Mouse (Mus musculus) cerebellum, postnatal 36 days (tissue): ENCODE data around the gene Pxn.
"Not testable (repeated sequence)": the region's sequence is repeated elsewhere in the genome, so short reads cannot be mapped to it uniquely, and the experiment has no call there.

Experiments
- DNase-seq, 2 experiments: peaks; one replicate each; pipeline ENCODE4 v3.0.0; 2021 to 2022; ENCODE audit warnings: mixed read lengths in 2 of 2

Pxn gene

DNA sequence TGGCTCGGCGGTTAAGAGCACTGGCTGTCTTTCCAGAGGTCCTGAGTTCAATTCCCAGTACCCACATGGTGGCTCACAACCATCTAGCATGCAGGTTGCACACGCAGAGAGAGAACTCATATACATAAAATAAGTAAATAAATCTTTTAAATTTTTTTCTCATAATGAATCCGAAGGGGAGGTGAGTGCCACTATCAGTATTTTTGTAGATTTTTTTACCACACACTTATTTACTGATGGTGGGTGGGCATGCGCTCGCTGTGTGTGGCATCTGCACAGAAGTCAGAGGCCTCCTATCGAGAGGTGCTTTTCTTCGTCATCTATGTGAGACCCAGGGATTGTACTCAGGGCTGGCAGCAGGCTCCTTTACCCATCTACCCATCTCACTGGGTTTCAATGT is 19.1 kb upstream of the Pxn start:
- DNase-seq = no peak

DNA sequence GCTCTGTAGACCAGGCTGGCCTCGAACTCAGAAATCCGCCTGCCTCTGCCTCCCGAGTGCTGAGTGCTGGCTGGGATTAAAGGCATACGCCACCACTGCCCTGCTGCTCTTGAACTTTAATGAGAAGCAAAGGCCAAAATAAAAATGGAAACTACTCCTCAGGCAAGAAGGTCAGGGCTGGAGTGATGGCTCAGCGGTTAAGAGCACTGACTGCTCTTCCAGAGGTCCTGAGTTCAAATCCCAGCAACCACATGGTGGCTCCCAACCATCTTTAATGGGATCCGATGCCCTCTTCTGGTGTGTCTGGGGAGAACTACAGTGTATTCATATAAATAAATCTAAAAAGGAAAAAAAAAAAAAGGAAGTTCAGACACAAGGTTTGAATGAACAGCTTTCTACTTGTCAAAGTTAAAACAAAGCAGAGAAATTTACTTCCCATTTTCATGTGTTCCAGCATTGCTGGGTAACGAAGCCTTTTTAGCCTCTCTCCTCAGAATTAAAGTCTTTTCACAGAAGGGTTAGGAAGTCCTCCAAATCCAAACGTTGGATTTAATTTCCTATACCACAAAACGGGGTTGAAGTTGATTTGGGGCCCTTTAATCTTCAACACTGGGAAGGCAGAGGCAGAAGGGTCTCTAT is 18.4 kb upstream of the Pxn start:
- DNase-seq = no peak

DNA sequence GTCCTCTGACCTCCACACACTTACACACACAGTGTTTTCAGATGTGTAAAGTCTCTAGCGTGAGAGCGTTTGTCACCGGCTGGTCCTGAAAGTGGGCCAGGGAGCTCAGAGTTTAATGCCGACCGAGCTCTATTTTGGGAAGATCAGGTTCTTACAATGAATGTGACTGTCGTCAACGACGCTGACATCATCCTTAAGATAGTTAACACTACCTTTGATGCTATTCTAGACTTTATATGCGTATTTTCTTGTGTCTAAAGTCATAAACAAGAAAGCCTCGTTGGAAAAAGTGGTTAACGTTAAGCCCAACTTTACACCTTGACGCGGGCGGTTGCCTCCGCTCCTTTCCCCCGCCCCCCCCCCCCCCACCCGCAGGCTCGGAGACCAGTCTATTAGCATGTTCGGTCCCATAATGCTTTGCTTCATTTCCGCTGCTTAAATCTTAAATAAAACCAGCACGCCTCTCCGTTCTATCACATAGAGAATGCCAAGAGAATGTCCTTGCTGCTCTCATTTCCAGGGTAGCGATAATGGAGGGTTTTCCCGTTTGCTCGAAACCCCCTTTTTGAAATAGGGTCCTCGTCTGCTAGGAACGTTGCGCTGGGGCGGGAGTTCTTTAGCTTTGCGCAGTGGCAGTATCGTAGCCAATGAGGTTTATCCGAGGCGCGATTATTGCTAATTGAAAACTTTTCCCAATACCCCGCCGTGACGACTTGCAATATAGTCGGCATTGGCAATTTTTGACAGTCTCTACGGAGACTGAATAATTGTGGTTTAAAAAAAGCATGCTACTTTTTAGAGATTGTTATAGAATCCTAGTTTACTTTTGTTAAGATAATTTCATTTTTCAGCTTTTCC is 17.4 kb upstream of the Pxn start:
- peak; percentile 70 to 87 for DNase-seq

DNA sequence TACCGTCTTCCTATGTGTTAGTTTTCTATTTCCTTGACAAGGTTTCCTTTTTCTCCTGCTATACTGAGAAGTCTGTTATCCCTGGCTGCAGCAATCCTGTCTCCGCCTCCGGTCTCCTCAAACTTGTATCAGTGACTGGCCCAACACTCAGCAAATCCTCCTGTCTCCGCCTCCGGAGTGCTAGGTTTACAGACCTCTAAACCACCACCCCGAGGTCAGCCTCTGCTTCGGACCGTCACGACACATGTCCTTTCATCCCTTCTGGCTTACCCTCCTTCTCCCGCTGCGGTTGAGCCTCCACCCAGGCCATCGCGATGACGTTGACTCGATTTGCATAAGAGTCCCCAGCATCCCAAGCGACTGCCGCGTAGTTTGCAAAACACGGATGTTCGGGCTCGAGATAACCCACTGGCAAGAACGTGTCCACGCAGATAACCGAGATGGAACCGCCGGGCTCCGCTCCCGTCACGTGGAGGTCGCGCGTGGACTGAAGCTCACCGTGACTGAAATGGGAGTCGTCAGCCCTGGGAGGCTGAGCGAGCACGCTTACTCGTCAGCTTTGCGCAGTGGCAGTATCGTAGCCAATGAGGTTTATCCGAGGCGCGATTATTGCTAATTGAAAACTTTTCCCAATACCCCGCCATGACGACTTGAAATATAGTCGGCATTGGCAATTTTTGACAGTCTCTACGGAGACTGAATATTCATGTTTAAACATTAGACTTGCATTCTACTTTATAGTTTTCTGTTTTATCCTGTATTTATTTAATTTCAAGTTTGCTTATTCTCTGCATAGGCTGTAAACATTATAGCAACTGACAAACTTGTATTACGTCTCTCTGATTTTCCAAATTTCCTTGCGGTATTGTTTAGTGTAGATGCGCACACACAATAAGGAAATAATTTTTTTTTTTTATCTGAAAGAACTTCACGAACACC is 16.5 kb upstream of the Pxn start:
- DNase-seq = peak; percentile 86 to 93

- DNase-seq = no peak
Measured at GRCm38 (mm10) chr5:115490638-115491000, 15.9 kb upstream of the Pxn start.

- no peak for DNase-seq
Measured at GRCm38 (mm10) chr5:115491076-115491475, 15.4 kb upstream of the Pxn start.

- peak; percentile 56 to 64 for DNase-seq
Measured at GRCm38 (mm10) chr5:115491771-115492322, 14.6 kb upstream of the Pxn start.

- no peak for DNase-seq
Measured at GRCm38 (mm10) chr5:115492711-115493335, 13.7 kb upstream of the Pxn start.

- no peak for DNase-seq
Measured at GRCm38 (mm10) chr5:115493441-115493840, 13.0 kb upstream of the Pxn start.

DNA sequence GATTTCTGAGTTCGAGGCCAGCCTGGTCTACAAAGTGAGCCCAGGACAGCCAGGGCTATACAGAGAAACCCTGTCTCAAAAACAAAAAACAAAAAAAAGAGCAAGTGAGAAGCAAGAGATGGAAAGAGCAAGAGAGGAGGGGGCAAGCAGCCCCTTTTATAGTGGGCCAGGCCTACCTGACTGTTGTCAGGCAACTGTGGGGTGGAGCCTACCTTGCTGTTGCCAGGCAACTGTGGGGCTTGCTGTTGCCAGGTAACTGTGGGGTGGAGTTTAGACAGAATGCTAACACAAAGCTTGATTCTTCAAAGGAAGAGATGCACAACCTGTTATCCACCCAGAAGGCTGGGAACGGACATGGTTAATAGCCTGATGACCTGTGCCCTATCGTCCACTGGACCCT is 10.9 kb upstream of the Pxn start:
- DNase-seq = not testable (repeated sequence)

DNA sequence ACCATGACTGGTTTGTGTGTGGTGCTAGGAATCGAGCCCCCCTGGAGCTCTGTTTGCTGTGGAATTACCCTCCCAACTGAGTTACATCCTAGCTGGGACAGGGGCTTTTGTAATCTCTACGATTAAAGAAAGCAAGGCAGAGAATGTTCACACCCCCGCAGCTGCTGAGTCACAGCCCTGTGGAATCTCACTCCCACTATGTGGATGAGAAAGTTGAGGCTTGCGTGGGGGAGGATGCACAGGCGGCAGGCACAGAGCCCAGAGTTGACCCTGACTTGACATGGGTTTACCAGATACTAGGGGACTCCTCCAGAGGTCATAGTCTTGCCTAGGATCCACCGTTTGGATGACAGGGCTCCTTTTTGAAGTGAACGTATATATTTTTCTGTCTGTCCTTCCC is 9.4 kb upstream of the Pxn start:
- no peak for DNase-seq

GRCm38 (mm10) chr5:115498307-115499240 is 7.9 kb upstream of the Pxn start:
- peak; percentile 56 to 57 for DNase-seq

- no peak for DNase-seq
Measured at GRCm38 (mm10) chr5:115500383-115500935, 6.0 kb upstream of the Pxn start.

DNA sequence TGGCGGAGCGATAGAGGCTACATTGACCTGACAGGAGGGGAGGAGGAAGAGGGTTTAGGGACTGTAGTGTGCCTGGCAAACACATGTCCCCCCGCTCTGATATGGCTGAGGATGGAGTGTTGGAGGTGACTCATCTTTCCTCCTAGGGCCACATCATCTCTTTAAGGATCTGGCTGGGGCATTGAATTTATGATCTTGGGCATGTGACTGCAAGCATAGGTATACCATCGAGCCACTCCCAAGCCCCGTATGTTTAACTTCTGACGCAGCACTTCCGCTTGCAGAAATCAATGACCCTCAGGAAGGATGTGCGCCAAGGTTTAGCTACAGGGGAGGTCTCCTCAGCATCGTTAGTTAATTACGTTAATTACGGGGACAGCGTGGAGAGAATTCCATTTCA is 3.4 kb upstream of the Pxn start:
- DNase-seq = no peak

- DNase-seq = not testable (repeated sequence)
Measured at GRCm38 (mm10) chr5:115505617-115506016, 859 bp upstream of the Pxn start.

- no peak for DNase-seq
Measured at GRCm38 (mm10) chr5:115507267-115507980, 948 bp downstream of the Pxn start.

GRCm38 (mm10) chr5:115507981-115508858 is 1.7 kb downstream of the Pxn start:
- DNase-seq = peak; percentile 80 to 82

- DNase-seq = peak in 1 of 2 experiments; percentile 25
Measured at GRCm38 (mm10) chr5:115508859-115509147, 2.3 kb downstream of the Pxn start.

DNA sequence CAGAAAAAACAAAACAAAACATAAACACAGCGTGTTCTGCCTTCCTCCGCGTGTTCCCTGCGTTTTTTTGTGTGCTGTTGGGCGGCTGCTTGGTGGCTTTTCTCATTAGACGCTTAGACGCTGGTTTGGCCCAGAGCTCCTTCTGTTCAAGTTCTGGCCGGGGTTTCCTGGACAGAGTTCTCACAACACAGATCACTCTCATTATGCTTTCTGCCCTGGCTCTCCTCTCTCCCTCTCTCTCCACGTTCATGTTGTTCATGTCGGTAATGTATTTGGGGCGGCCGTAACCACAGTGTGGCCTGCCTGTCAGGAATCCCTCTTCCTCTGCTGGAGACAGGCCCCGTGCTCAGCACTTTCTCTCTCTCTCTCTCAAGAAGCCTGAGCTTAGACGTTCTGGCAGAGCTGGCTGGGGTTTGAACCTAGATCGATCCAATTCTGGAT is 2.9 kb downstream of the Pxn start:
- DNase-seq = peak in 1 of 2 experiments; percentile 44
